Mouse (Mus musculus): ENCODE measurements at regions not wholly inside any gene's neighbourhood (a gene's known extent, or its start where the extent isn't known, plus 50 kb on each side); places are given as distances from the start of the nearest gene placed in this dataset.

- no peak for DNase-seq
Measured at GRCm38 (mm10) chr14:123219590-123219989, 235.8 kb upstream of the Tmtc4 start.

DNA sequence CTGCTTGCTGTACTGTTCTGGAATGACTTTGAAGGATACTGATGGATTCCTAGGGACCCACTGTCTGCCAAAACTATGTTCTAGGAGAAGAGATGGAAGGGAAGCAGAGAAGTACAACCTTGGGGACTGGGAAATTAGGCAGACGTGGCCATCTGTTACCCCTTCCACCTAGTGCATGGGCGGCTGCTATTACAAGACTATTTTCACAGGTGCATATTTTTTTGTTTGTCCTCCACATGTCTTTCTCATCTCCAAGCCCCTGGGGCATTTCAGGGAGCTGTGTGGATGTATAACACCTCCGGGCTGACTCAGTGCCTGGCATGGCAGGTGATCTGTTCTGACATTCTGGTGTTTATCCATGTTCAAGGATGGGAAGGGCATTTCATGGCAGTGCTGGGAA, 226.4 kb upstream of the Tmtc4 start:
- no peak for DNase-seq

DNA sequence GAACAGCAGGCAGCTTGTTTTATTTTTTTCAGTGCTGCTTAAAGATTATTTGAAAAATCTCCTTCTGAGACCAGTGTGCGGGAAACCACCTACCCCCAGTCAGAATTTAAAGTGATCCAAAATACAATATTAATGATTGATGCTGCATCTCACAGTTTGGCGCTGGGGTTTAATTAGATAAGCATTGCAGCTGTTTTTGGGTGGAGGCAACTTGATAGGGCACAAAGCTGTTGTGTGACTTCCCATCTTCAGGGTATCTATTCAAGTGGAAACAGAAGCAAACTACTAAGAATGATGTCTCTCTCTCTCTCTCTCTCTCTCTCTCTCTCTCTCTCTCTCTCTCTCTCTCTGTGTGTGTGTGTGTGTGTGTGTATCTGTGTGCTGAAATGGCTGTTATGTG, 219.0 kb upstream of the Tmtc4 start:
- no peak for DNase-seq

- no peak for DNase-seq
Measured at GRCm38 (mm10) chr14:123202313-123202712, 218.5 kb upstream of the Tmtc4 start.

DNA sequence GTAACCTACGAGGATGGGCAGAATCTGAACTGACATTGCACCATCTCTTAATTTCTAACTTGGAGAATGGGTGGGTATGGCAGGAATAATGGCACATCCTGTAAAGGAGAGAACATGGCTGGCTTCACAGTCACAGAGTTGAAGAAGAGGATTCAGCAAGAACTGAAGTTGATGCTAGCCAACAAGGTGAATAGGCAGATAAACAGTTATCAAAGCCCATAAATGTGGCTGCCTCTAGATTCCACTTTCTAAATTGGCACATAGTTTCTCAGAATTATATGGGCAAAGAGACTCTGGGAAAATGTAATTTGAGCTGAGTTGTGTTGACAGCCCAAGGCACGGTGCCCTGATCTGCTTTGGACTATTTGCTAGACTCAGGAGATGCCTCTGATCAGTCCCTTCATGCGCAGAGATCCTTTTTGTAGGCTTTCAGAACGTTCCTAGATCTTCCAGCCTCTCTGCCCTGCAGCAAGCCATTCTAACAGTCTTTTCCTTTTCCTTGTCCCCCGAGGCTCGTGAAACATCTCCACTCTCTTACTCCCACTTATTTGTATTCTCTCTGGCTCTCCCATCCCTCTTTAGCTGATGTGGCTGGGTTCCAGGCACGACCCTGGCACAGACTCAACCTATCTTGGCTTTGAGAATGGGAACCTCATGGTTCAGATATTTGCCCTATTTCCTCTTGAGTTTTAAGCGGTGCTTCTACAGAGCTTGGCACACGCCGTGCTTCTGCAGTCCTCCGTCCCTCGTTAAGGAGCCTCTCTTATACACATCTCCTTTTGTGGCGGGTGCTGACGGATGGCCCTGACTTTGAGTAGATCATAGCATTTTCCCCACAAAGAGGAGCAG, 217.8 kb upstream of the Tmtc4 start:
- DNase-seq: peak; percentile 52

DNA sequence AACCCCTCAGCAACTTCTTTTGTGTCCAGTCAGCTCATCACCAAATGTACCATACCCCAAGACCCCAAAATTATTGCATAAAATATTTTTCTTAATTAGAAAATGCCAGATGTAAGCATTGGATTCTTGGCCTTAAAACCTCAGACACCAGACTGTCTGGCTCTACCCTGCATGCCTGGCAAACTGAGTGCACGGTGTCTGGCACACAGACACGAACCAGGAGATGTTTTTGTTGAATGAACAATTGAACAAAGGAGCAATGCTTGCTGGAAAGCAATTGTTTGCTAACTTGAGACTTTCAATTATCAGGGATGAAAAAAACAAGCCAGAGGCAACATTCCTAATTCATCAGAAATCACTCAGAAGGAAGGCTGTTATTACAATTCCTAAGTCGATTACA, 215.3 kb upstream of the Tmtc4 start:
- no peak for DNase-seq

- DNase-seq: no peak
Measured at GRCm38 (mm10) chr14:123192574-123192973, 208.7 kb upstream of the Tmtc4 start.

- no peak for DNase-seq
Measured at GRCm38 (mm10) chr14:123190729-123191128, 206.9 kb upstream of the Tmtc4 start.

- no peak for DNase-seq
Measured at GRCm38 (mm10) chr14:123187270-123188058, 203.6 kb upstream of the Tmtc4 start.

- no peak for DNase-seq
Measured at GRCm38 (mm10) chr14:123173183-123173582, 189.3 kb upstream of the Tmtc4 start.

DNA sequence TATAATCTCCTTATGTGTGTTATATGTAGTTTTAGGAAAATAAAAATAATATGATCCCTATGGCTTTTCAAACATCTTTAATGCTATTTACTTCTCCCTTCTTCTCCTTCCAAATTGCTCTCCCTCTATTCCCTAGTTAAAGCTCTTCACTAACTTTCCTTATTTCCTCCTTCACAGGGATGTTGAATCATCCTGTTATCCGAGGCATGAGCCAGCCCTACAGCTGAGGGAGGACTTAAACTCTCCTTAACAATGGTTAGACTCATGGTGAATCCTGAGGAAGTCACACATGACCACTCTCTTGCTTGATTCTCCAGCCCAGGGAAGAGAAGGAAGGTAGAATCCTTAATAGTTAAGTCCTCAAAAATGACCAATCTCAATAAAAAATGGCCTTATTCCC, 188.0 kb upstream of the Tmtc4 start:
- DNase-seq: no peak

DNA sequence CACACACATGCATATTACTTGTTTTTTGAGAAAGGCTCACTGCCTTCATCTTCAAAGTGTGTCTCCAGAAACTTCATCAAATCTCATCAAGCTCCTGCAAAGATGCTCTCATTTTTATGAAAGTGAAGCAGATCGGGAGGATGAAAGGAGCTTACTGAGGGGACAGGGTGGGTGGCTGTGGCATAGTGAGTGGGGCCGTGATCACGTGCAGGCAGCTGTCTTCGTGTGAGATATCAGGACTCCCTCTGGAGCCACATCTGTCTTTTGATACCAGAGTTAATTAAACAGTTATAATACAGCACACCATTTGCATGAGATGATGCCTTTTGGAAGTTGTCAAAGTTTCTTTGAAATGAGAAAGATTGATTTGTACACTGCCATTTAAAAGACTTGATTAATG, 180.0 kb upstream of the Tmtc4 start:
- no peak for DNase-seq

- peak; percentile 26 for DNase-seq
Measured at GRCm38 (mm10) chr14:123143489-123144046, 159.7 kb upstream of the Tmtc4 start.

- no peak for DNase-seq
Measured at GRCm38 (mm10) chr14:123138743-123139705, 155.2 kb upstream of the Tmtc4 start.

DNA sequence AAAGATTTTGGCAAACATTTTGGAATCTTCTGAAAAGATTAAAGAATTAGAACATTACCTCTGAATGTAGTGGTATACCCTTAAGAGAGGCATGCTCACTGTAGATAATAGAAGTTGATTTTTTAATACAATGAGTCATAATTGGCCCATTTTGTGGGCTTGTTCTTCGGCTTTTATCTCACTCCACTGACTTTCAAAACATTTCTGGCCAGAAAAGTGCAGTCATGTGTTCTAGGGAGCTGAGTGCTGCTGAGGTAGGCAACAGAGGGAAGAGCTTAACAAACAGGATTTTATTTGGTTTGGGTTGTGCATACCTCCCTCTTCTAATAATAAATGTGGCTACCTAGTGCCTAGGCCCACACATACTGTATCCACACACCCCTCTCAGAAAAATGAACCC, 150.1 kb upstream of the Tmtc4 start:
- DNase-seq: no peak

DNA sequence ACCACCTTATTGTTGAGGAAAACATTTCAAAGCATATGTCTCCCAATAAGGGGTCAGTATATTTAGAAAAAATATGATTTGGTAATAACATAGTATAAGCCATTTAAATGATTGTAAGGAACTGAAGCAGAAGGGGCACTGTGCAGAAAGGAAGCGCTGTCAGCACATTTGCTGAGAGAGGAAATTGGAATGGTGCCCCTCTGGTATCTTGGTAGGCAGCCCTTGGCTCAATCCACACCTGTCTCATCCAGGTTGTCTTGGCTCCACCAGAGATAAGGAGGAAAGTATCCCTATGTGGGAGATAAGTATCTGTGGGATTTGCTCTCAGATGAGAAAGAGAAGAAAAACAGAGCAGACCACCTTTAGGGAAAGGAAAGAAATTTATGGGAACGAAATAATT, 136.5 kb upstream of the Tmtc4 start:
- DNase-seq: no peak

DNA sequence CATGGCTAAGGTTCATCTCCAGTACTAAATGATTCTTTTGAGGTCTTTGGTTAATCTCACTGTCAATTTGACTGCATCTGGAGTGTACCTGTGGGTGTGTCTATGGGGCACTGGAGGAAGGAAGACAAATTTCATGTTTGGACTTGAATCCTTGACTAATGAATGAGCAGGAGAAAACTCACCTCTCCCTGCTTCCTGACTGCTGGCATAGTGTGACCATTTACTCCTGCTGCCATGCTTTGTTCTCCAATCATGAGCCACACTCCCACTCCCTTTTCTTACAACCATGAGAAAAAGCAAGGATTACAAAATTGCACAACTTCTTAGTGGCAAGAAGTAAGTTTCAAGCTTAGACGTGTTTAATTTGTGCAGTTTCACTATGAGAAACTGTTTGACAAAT, 132.5 kb upstream of the Tmtc4 start:
- DNase-seq: no peak

- DNase-seq: no peak
Measured at GRCm38 (mm10) chr14:123110533-123110932, 126.7 kb upstream of the Tmtc4 start.

GRCm38 (mm10) chr14:123100371-123100770, 116.5 kb upstream of the Tmtc4 start:
- no peak for DNase-seq

DNA sequence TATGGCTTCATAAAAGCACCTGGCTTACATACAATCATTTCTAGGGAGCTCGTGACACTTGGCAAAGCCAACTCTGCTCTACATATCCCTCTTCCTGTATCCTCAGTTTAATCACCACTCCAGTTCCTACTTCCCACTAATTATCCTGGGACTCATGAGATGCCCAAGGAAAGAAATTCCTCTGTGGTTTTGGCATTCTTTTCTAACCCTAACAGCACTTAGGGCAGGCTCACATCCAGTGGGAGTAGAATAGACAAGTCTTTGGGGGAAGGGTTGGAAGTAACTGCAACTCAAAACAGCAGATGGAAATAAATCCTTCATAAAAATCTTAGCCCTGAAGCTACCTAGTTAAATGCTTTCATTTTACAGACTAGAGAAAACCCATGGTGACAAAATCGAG, 112.3 kb upstream of the Tmtc4 start:
- no peak for DNase-seq

GRCm38 (mm10) chr14:123082065-123082464, 98.2 kb upstream of the Tmtc4 start:
- no peak for DNase-seq

DNA sequence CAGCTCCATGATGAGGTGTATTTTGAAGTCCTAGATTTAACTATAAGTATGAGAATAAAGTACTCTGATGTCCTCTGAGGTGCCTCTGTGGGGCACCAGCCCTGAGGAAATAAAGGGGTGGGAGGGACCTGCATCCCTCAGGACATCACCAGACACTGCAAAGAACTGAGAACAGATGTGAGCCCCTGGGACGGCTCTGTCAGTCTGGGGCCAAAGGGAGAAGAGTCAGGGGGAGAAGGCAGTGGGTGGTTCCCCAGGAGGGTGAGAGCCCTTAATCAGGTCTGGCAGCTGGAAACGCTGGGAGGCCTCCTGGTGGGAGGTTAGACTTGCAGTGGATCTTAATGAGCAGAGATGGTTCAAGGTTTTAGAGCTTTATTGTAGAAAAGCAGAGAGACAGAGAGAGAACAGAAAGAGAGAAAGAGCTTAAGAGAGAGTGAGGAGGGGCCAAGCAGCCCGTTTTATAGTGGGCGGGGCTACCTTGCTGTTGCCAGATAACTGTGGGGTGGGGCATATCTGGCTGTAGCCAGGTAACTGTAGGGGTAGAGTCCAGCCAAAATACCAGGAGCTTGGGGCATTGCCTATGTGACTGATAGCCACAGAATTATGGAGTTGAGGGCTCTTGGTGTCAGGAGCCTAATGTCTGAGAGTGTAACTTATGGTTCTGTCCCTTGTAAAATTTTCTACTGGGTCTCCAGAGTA, 97.3 kb upstream of the Tmtc4 start:
- no peak for DNase-seq

Data from right cerebral cortex, postnatal 25 days (tissue).